Mouse (Mus musculus) hindlimb bud, embryonic 11.5 days (tissue): Measurements from ENCODE around the gene Serpina3b.

Experiments
- DNase-seq: peaks from one replicate; pipeline ENCODE4 v3.0.0-alpha.2; 2012; ENCODE audit warnings: low read depth, low spot score; ENCODE audit errors: extremely low spot score

Gene Serpina3b

GRCm38 (mm10) chr12:104174747-104175146 is 47.0 kb downstream of the Serpina3b start:
- DNase-seq: no peak

- DNase-seq: no peak
Measured at GRCm38 (mm10) chr12:104175636-104176035, 47.8 kb downstream of the Serpina3b start.

- DNase-seq: no peak
Measured at GRCm38 (mm10) chr12:104178577-104178976, 50.8 kb downstream of the Serpina3b start.

GRCm38 (mm10) chr12:104178987-104179386 is 51.2 kb downstream of the Serpina3b start:
- no peak for DNase-seq

GRCm38 (mm10) chr12:104185046-104185445 is 57.2 kb downstream of the Serpina3b start:
- no peak for DNase-seq

GRCm38 (mm10) chr12:104186041-104186581 is 58.3 kb downstream of the Serpina3b start:
- no peak for DNase-seq
